Mouse (Mus musculus) olfactory bulb, adult 2 months (tissue): ENCODE data around the gene Cgnl1.

Source experiments
- CTCF ChIP-seq: fragments of 200-500 bp; IDR thresholded peaks from 2 replicates; pipeline ENCODE4 v1.5.1; 2012; ENCODE audit warnings: low read depth, mild to moderate bottlenecking, low read length, moderate library complexity; ENCODE audit not compliant: insufficient read depth
- POLR2A ChIP-seq: fragments of 200-500 bp; IDR thresholded peaks from 2 replicates; pipeline ENCODE4 v1.6.1; 2012; ENCODE audit warnings: mild to moderate bottlenecking, low read depth, low read length, moderate library complexity; ENCODE audit not compliant: insufficient read depth

- TF ChIP-seq CTCF: no peak
- TF ChIP-seq POLR2A: no peak
Observed at GRCm38 (mm10) chr9:71733559-71733958, 37.8 kb downstream of the Cgnl1 start.
